23 mouse cellular contexts compared by ENCODE assay signal in genomic region chr9:56658580-56658979, GRCm38 (mm10).
DNase-seq lines count a peak whose midpoint lies in the region; ATAC-seq and TF ChIP-seq lines count a peak whose summit lies in the region.
"Had no signal": no experiment of that assay in that cellular context is flagged by ENCODE, and none has a peak within 500 bp of the region (broad histone marks: within the 10 kb centered on the region; RNA-seq: fewer than 3 reads in every experiment).

No protein-coding gene starts in this region.

- no peak overlapping the region for H3K4me2 ChIP-seq in forebrain, embryonic 14.5 days (ENCODE audit: low read length)
- no peak overlapping the region for H3K4me2 ChIP-seq in forebrain, postnatal 0 days (ENCODE audit: low read depth)
- H3K4me2 ChIP-seq: embryonic facial prominence, embryonic 12.5 days; embryonic facial prominence, embryonic 15.5 days; heart, embryonic 13.5 days; hindbrain, embryonic 12.5 days; hindbrain, embryonic 15.5 days had no signal

- peak; percentile 42 for DNase-seq in cerebellum, adult 9-11 months
- DNase-seq in cerebellum, adult 9-10 months = no peak
- no peak for DNase-seq in layer of hippocampus, adult 2 months (ENCODE audit: low spot score in 2 of 2)
- no peak for DNase-seq in layer of hippocampus, postnatal 36 days
- DNase-seq in forebrain, embryonic 14.5 days (ENCODE audit: low spot score) = no peak
- DNase-seq in forebrain, postnatal 0 days = no peak
- DNase-seq in lung, adult 2 months = no peak
- DNase-seq: adrenal gland, adult 2 months; adrenal gland, postnatal 14 days; B cell, adult 2 months; gastrocnemius, postnatal 10 days; gastrocnemius, postnatal 36 days; heart, adult 2 months; kidney, adult 2 months had no signal

- 82% methylated on average over 4 of the region's 4 CpGs for WGBS in forebrain, embryonic 14.5 days
- 81% methylated on average over 4 of the region's 4 CpGs for WGBS in forebrain, postnatal 0 days
- 79% methylated on average over 4 of the region's 4 CpGs for WGBS in lung, adult 2 months

- H3K4me1 ChIP-seq in forebrain, embryonic 14.5 days (ENCODE audit: control insufficient read depth, insufficient read depth, low read length) = peaks cover 22% of the 10 kb centered on the region
- H3K4me1 ChIP-seq in forebrain, postnatal 0 days (ENCODE audit: insufficient read depth) = peaks cover 26% of the 10 kb centered on the region
- H3K4me1 ChIP-seq in lung, adult 2 months (ENCODE audit: control insufficient read depth, insufficient read depth, low read length) = no peaks in the 10 kb centered on the region

- no peak overlapping the region for H3K4me3 ChIP-seq in layer of hippocampus, adult 2 months
- no peak overlapping the region for H3K4me3 ChIP-seq in forebrain, embryonic 14.5 days (ENCODE audit: low read depth, low read length)
- no peak overlapping the region for H3K4me3 ChIP-seq in forebrain, postnatal 0 days (ENCODE audit: low read depth, low read length)
- no peak overlapping the region for H3K4me3 ChIP-seq in lung, adult 2 months (replicated peaks; ENCODE audit: extremely low read depth, low read depth, low read length)
- H3K4me3 ChIP-seq: embryonic facial prominence, embryonic 12.5 days; embryonic facial prominence, embryonic 15.5 days; heart, adult 2 months; heart, embryonic 10.5 days; heart, embryonic 13.5 days; hindbrain, embryonic 12.5 days; hindbrain, embryonic 15.5 days had no signal

- H3K27me3 ChIP-seq in forebrain, embryonic 14.5 days (replicated peaks; ENCODE audit: control insufficient read depth, insufficient read depth, low read length) = no peaks in the 10 kb centered on the region
- no peaks in the 10 kb centered on the region for H3K27me3 ChIP-seq in forebrain, postnatal 0 days (ENCODE audit: insufficient read depth, low read length)
- H3K27me3 ChIP-seq: hindbrain, embryonic 12.5 days; hindbrain, embryonic 15.5 days had no signal

- no peaks in the 10 kb centered on the region for H3K9me3 ChIP-seq in forebrain, embryonic 14.5 days (replicated peaks; ENCODE audit: control insufficient read depth, low read length)
- no peaks in the 10 kb centered on the region for H3K9me3 ChIP-seq in forebrain, postnatal 0 days (ENCODE audit: low read length)
- H3K9me3 ChIP-seq: embryonic facial prominence, embryonic 12.5 days; embryonic facial prominence, embryonic 15.5 days; G1E; heart, embryonic 10.5 days; heart, embryonic 13.5 days; hindbrain, embryonic 12.5 days; hindbrain, embryonic 15.5 days had no signal

- no peak for TF ChIP-seq POLR2A in lung, adult 2 months (IDR thresholded peaks at IDR 0.05; ENCODE audit: borderline replicate concordance, extremely low read depth, low read depth, low read length)

- ATAC-seq in forebrain, embryonic 14.5 days = no peak
- ATAC-seq in forebrain, postnatal 0 days = no peak
- ATAC-seq: intestine, postnatal 0 days; Patski had no signal

- H3K27ac ChIP-seq in layer of hippocampus, adult 2 months = peak overlapping the region; percentile 98
- H3K27ac ChIP-seq in forebrain, embryonic 14.5 days (ENCODE audit: low read depth, low read length) = peak overlapping the region; percentile 17; the same call in 1 of the 2 replicates
- peak overlapping the region; percentile 62; the same call in 1 of the 2 replicates for H3K27ac ChIP-seq in forebrain, postnatal 0 days (ENCODE audit: low read depth, low read length)
- H3K27ac ChIP-seq: embryonic facial prominence, embryonic 12.5 days; embryonic facial prominence, embryonic 15.5 days; heart, adult 2 months; heart, embryonic 10.5 days; heart, embryonic 13.5 days; hindbrain, embryonic 12.5 days; hindbrain, embryonic 15.5 days had no signal

- no peak overlapping the region for H3K9ac ChIP-seq in forebrain, embryonic 14.5 days (ENCODE audit: low read length)
- H3K9ac ChIP-seq in forebrain, postnatal 0 days = no peak overlapping the region
- H3K9ac ChIP-seq: embryonic facial prominence, embryonic 12.5 days; embryonic facial prominence, embryonic 15.5 days; heart, embryonic 13.5 days; hindbrain, embryonic 12.5 days; hindbrain, embryonic 15.5 days had no signal

- no peak for TF ChIP-seq CTCF in layer of hippocampus, adult 2 months (conservative IDR thresholded peaks at IDR 0.05)
- TF ChIP-seq CTCF in forebrain, postnatal 0 days (IDR thresholded peaks at IDR 0.05; ENCODE audit: low read depth) = no peak
- no peak for TF ChIP-seq CTCF in lung, adult 2 months (IDR thresholded peaks at IDR 0.05; ENCODE audit: insufficient read depth, low read length)

- H3K36me3 ChIP-seq in forebrain, embryonic 14.5 days (ENCODE audit: control insufficient read depth, insufficient read depth, low read length) = no peaks in the 10 kb centered on the region
- H3K36me3 ChIP-seq in forebrain, postnatal 0 days (ENCODE audit: insufficient read depth) = no peaks in the 10 kb centered on the region
- H3K36me3 ChIP-seq: embryonic facial prominence, embryonic 12.5 days; embryonic facial prominence, embryonic 15.5 days; G1E; heart, embryonic 10.5 days; heart, embryonic 13.5 days; hindbrain, embryonic 12.5 days; hindbrain, embryonic 15.5 days had no signal

Comparison
In these comparisons a context has a peak if more than half of its experiments do, and no peak if none do; other contexts are left out.
1. H3K27ac ChIP-seq: peak in every context shown above with its lines; median percentile 98 in layer of hippocampus, adult 2 months; 62 in forebrain, postnatal 0 days; 17 in forebrain, embryonic 14.5 days.